Mouse (Mus musculus) midbrain, embryonic 10.5 days (tissue): Measurements from ENCODE around the gene Dhrs11. TPM values are rescaled to one million over a fixed set of nuclear protein-coding genes. Genes with fewer than 3 reads are reported as not detected.

Experiments
- DNase-seq: peaks from one replicate; pipeline ENCODE4 v3.0.0-alpha.2; 2017; ENCODE audit warnings: low spot score
- H3K27ac ChIP-seq: fragments of 300-500 bp; sonication (generic); replicated peaks from 2 replicates; pipeline ENCODE4 v1.5.1; 2016; ENCODE audit warnings: mild to moderate bottlenecking
- H3K27me3 ChIP-seq: fragments of 300-500 bp; sonication (generic); 2 replicates; pipeline ENCODE4 v1.6.1; 2016; ENCODE audit warnings: low read depth, mild to moderate bottlenecking; ENCODE audit not compliant: poor library complexity, severe bottlenecking
- H3K36me3 ChIP-seq: fragments of 300-500 bp; sonication (generic); 2 replicates; pipeline ENCODE4 v1.6.1; 2016; ENCODE audit warnings: mild to moderate bottlenecking, moderate library complexity
- H3K4me1 ChIP-seq: fragments of 300-500 bp; sonication (generic); 2 replicates; pipeline ENCODE4 v1.6.1; 2016
- H3K4me3 ChIP-seq: fragments of 300-500 bp; sonication (generic); 2 replicates; pipeline ENCODE4 v1.5.1; 2016; ENCODE audit warnings: mild to moderate bottlenecking, moderate library complexity
- H3K9me3 ChIP-seq: fragments of 300-500 bp; sonication (generic); replicated peaks from 2 replicates; pipeline ENCODE4 v1.6.1; 2016; ENCODE audit warnings: mild to moderate bottlenecking
- WGBS: fragments of 180-500 bp; shearing (Covaris S2); methylation state at CpG from one replicate; pipeline ENCODE4 v1.1.7; 2016; 5-methylcytosine and 5-hydroxymethylcytosine counted together
- polyA plus RNA-seq: library from polyadenylated mRNA; unstranded; fragments of >200 nt; fragmentation: Nextera tagmentation; extraction: Ambion mirVana; gene quantifications from 2 replicates; pipeline ENCODE4 v1.2.1, GENCODE M21; 2016

Gene Dhrs11
- polyA plus RNA-seq, 1 experiment from 2014 or later, result 12.0 TPM

- 70% methylated on average over 13 of the region's 13 CpGs for WGBS
- Histone ChIP-seq H3K9me3 (no peaks in the 10 kb centered on the region), H3K27ac (peak overlapping the region; percentile 47), H3K4me3 (no peak overlapping the region), H3K36me3 (no peaks in the 10 kb centered on the region), H3K27me3 (peaks cover 83% of the 10 kb centered on the region), H3K4me1 (peaks cover 50% of the 10 kb centered on the region)
- DNase-seq, result no peak
Observed at GRCm38 (mm10) chr11:84774870-84775514, 53.8 kb downstream of the Dhrs11 start.

Other genes with a start within 250 kb of the Dhrs11 start
- gene Mrm1, start 9.5 kb downstream of the Dhrs11 start, polyA plus RNA-seq, result 14.6 and 16.2 TPM in 2 replicates
- 55.7 and 56.3 TPM in 2 replicates for gene Ggnbp2, start 41.8 kb upstream of the Dhrs11 start, polyA plus RNA-seq
- gene Myo19, start 51.2 kb upstream of the Dhrs11 start, polyA plus RNA-seq, result 11.8 and 12.6 TPM in 2 replicates
- gene Pigw, start 51.3 kb upstream of the Dhrs11 start, polyA plus RNA-seq, result 2.2 and 3.4 TPM in 2 replicates
- gene Znhit3, start 87.4 kb upstream of the Dhrs11 start, polyA plus RNA-seq, result 80.5 and 91.7 TPM in 2 replicates
- 9.3 and 16.8 TPM in 2 replicates for gene Car4, start 128.8 kb upstream of the Dhrs11 start, polyA plus RNA-seq